Mouse (Mus musculus): ENCODE measurements at regions not wholly inside any gene's neighbourhood (a gene's known extent, or its start where the extent isn't known, plus 50 kb on each side); places are given as distances from the start of the nearest gene placed in this dataset.
"Not testable (repeated sequence)": the region's sequence is repeated elsewhere in the genome, so short reads cannot be mapped to it uniquely, and the experiment has no call there.

DNA sequence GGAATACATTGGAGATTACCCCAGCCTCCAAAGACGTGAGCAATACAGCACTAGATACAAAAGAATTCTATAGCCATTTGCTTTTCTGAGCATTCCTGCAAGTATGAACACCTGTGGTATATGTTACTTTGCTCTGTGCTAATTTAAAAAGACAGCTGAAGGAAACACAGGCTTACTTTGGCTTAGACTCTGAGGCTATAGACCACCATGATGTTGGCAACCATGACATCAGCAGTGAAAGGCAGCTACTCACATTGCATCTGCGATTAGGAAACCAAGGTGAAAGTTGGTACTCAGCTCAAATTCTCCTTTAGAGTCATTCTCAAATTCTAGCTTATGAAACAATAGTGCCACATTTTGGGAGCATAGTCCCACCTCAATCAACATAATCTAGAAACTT lies 451.4 kb upstream of the Tbl1xr1 start:
- no peak for DNase-seq (ENCODE audit: low read depth)

DNA sequence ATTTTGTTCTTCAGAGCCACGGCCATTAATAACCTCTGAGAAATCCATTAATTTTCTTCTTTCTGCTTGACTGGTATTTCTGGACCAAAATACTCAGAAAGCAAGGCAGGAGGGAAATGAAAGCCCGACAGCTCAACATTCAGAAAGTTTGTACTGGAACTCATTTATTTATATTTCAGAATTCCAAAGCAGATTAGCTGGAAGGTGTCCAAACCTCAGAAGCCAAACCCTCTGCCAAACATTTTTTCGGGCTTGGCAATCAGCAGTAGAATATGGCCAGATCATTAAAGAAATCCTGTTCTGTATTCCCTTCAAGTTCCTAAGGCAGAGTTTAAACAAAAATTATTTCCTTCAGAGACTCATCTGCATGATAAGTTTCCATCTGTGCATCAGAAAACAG lies 450.4 kb upstream of the Tbl1xr1 start:
- DNase-seq (ENCODE audit: low read depth), result no peak

DNA sequence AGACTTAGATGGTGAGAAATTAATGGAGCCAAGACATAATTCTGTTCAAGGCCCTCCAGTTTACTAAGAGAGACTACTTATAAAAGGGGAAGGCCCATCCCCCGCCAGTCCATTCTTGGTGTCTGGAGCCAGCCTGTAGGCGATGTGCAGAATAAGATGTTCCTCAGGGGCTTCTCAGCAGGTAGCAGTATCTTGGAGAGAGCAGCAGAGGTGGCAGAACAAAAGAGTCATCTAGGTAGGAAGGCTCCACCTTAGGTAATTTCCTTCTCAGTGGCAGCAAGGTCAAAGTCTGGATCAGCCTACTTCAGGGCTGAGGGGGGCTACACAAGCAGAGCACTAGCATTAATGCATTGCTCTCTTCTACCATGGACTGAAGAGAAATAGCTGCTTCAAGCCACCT lies 449.4 kb upstream of the Tbl1xr1 start:
- DNase-seq (ENCODE audit: low read depth), result not testable (repeated sequence)

DNA sequence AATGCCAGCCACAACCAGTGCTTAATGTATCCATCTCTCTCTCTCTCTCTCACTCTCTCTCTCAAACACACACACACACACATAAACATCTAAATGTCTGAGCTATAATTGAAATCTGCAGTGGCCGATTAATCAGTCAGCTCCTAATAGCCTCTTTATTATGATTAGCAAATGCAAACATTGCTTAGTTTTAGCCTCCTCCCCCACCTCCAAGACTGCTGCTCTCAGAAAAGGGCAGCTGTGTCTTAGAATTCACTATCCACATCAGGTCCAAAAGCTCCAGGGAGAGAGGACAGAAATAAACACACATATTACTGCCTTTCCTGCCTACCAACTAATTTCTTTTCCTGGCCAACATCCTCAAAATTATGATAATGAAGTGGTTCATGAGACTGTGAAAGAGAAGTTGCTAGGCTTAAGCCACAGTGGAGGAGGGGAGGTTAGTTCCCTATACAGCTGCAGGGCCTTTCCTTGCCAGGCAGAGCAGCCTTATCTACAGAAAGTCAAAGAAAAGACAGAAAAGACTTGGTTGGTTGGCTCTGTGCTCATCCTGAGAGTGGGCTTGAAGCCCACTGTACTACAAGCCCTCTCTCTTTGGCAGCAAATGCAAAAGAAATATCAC lies 442.7 kb upstream of the Tbl1xr1 start:
- DNase-seq (ENCODE audit: low read depth), result no peak

DNA sequence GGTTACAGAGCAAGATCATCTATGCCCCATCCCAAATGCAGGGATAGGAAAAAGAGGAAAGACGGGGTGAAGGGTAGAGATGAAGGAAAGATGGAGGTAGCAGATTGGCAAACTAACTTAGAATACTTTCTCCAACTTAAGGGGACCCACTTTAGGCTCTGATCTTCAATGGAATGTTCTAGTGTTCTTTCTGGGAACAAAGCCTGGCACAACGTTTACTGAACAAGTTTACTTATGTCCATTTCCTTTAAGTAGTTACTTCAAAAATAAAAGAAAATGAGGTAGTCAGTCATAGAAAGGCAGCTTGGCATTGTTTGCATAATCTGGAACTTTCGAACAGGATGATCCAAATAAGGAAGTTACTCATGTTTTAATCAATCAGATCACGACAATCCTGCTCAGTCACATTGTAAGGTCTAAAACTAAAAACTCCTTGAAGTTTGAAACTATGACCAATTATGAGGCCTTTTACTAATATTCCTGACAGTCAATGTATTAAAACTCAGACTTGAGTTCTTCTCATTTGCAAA lies 441.7 kb upstream of the Tbl1xr1 start:
- no peak for DNase-seq (ENCODE audit: low read depth)

DNA sequence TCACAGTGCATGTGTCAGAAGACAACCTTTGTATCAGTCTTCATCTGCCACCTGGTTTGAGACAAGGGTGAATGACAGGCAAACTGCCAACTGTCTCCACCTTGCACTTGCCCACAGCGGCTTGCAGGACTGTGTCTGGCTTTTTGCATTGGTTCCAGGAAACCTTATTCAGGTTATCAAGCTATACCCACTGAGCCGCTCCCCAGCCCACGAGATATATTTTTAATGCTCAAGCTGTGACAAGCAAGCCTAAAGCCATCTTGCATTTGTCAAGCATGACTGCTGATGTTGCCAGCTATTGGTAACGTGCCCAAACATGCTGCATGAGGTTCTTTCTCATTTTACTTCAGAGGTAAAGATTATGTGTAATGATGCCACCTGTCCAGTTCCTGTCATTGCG lies 437.6 kb upstream of the Tbl1xr1 start:
- no peak for DNase-seq (ENCODE audit: low read depth)

DNA sequence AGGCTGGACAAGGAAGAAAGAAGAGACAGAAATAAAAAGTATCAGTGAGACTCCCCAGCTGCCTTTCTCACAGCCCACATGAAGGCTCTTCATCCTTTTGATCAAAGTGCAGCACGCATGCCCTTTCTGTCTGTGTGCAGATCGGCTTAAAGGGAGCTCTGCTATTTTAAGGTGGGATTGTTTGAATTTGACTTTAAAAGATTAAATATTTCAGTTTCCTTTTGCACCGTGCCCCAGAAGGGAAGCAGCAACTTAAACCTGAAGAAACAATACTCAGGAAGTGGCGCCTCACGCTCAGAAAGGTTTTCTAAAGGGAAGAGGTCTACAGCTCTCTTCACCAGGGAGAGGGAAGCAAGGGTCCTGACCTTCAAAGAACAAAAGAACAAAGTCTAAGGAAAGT lies 436.9 kb upstream of the Tbl1xr1 start:
- DNase-seq (ENCODE audit: low read depth), result no peak

DNA sequence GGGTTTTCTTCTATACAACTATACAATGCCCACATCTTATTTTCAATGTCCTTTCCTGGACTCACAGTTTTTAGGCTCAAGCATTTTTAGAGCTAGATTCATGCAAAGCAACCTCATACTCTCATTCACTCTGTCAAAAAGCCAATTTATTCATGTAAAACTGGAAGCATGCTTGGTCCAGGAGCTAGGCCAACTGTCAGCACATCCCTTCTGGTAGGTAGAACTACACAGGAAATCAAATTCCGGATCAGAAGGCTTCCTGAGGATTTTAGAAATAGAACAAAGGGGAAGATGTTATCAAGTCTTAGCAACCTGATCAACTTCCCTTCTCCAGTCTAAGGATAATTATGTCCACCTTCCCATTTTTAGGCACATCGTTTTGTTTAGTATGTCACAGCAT lies 432.4 kb upstream of the Tbl1xr1 start:
- DNase-seq (ENCODE audit: low read depth), result no peak

DNA sequence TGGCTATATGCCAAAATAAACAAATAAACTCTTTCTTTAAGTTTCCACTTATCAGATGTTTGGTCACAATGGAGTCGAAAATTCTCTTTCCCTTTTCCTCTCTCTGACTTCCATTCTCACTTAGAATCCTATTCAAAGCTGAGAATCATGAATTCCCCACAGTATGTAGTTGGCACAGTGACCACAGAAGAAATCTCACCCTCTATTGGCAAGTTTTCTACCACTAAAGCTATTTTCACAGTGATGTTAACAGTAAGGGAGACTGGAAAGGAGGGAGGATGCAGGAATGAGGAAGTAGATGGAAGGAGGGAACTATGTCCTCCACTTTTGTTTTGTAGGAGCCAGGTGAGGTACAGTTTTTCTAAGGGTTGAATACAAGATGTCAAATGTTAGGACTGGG lies 431.2 kb upstream of the Tbl1xr1 start:
- DNase-seq (ENCODE audit: low read depth), result no peak

DNA sequence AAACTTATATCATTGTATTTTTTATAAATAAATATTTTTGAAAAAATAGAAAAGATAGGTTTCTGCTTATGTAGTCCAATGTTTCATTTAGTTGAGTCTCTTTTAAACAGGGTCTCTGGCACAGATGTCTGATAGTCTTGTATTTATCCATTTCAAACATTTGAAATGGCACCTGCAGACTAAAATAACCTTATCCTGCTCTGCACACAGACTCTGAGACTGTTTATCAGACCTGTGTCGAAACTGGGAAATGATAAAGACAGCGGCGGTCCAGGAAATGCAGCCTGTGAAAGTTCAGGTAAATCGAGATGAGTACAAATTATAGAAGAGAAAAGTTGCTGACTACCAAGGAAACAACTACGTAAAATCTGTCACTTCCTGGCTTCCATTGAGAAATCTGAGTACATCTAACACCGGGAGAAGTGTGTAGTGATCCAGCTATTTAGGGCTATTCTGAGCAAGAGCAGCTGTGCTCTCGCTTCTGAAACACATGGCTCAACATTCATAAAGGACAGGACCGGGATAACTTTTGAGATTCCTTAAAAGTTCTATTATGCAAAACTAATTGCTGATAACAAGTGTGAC lies 426.5 kb upstream of the Tbl1xr1 start:
- no peak for DNase-seq (ENCODE audit: low read depth)

DNA sequence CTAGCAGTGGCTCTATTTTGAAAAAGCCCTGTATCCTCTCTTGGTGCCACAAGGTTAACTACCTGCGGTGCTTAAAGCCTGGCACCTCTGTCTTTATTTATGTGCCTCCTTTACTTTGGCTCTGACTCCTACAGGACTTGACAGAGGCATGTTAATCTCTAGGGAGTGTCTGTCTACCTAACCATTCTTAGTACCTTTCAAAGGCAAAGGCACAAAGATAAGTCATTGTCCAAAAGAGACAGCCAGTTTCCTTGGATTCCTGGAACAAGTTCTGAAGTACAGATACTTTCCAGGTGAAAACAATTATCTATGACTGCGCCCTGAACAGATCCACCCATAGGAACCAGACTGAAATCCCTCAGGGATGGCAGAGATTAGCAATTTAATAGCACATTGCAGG lies 421.2 kb upstream of the Tbl1xr1 start:
- DNase-seq (ENCODE audit: low read depth), result no peak

DNA sequence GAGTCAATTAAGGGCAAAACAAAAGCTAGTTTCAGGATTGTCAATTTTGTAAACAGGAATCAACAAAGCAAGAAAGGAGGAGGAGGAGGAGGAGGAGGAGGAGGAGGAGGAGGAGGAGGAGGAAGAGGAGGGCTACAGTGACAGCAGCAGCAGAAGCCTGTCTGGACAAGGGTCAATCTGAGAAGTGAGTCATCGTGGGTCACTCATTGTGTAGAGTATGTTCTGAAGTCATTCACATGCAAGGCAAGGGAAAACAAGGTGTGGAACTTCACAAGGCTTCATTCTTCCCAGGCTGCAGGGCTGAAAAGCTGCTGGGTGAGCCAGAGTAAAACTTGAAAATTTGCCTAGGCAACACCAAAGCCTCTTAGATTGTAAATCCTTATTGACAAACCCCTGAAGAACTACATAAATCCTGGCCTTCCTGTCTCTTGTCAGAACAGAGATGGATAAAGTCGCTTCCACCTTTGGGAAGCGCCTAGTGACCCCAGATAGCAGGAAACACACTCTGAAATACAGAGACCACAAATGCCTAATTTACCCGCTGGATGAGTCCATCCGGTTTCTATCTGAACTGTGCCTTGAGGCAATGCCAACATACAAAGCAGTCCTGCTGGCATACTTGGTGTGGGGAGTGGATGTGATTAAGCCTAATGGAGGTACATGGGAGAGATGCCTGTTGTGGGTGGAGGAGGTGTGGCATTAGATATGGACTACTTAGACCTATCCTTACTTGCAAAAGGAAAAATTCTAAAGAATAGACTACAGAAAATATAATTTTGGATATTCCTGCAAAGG lies 408.9 kb upstream of the Tbl1xr1 start:
- DNase-seq (ENCODE audit: low read depth), result no peak

DNA sequence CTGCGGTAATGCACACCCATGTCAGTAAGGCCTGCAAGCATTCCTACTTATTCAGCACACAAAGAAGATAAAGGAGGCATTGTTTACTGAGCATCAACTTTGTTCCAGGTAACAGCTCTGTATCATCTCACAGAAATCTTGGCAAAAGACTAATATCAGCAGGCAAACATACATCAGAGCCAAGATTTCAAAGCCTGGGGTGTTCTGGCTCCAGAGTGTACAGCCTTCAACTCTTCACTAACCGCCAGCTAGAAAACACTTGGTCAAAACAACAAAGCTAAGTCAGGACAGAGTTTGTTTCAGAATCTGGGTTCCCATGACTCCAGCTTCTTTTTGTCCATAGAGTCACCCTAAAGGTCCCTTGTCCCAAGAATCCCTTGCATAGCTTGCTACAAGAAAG lies 404.6 kb upstream of the Tbl1xr1 start:
- no peak for DNase-seq (ENCODE audit: low read depth)

DNA sequence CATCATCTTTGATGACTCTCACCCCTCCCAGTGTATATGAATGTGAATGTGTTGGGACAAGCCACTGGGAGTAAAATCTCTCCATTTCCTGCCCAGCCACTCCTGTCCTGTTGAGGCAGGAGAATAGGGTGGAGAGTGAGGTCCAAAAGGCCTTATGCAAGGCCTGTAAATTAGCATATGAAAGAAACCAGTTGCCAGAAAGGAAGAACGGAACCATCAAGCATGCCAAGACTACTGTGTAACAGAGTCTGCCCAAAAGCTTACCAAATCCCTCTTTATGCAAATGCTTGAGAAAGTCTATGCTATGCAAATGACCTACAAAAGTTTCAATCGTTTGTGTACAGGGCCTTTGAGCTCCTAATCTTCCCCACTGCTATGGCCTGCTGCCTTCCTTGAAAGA lies 404.0 kb upstream of the Tbl1xr1 start:
- no peak for DNase-seq (ENCODE audit: low read depth)

DNA sequence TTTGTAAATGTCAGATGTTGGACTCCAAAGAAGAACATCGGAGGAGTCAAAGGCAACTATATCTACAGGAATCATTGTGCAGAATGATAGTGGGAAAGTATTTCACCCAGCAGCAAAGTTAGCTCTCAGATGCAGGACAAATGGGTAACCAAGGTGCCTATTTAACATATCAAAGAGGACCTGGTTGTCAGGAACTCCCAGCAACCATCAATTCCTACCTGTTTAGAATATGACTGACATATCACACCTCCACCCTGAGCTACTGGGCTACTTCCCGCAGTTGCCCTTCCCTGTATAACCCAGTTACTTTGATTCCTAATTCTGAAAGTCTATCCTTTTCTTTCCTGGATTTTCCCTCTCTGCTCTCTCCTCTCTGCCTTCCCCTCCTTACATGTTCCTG lies 403.0 kb upstream of the Tbl1xr1 start:
- DNase-seq (ENCODE audit: low read depth), result no peak

DNA sequence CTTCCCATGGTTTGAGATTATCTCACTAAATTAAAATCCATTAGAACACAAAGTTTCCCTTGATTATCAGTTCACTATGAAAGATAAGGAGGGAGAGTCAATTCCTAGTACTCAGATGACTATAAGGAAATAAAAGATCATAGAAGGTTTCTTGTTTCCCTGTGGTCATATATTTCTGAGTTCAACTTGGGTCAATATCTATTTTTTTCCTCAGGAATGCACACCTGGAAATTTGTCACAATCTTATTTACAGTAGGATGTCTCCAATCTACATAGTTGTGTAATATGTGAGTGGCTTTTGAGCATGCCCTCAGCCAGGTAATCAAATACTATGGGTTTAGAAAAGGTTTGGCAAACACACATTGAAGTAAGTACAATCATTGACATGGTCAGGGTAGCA lies 398.2 kb upstream of the Tbl1xr1 start:
- DNase-seq (ENCODE audit: low read depth), result no peak

DNA sequence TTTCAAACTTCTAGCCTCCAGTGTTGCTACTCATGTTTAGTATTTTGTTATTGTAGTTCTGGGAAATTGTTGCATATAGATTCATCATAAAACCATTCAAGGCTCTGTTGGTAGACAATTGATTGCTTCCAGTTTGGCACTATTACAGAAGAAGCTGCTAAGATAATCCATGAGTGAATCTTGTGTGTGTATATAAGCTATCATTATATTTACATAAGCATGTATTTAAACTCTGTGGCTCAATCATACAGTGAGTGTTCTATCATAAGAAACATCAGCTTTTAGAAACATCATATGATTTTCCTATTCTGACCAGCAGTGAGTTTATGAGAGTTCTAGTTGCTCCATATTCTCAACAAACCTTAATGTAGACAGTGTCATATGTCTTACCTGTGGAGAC lies 397.7 kb upstream of the Tbl1xr1 start:
- DNase-seq (ENCODE audit: low read depth), result no peak

DNA sequence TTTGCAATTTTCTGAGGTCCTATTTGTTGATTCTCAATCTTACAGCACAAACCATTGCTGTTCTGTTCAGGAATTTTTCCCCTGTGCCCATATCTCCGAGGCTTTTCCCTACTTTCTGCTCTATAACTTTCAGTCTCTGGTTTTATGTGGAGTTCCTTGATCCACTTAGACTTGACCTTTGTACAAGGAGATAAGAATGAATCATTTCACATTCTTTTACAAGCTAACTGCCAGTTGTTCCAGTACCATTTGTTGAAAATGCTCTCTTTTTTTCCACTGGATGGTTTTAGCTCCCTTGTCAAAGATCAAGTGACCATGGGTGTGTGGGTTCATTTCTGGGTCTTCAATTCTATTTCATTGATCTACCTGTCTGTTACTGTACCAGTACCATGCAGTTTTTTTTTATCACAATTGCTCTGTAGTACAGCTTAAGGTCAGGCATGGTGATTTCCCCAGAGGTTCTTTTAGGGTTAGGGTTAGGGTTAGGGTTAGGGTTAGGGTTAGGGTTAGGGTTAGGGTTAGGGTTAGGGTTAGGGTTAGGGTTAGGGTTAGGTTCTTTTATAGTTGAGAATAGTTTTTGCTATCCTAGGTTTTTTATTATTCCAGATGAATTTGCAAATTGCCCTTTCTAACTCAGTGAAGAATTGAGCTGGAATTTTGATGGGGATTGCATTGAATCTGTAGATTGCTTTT lies 378.3 kb upstream of the Tbl1xr1 start:
- not testable (repeated sequence) for DNase-seq (ENCODE audit: low read depth)

DNA sequence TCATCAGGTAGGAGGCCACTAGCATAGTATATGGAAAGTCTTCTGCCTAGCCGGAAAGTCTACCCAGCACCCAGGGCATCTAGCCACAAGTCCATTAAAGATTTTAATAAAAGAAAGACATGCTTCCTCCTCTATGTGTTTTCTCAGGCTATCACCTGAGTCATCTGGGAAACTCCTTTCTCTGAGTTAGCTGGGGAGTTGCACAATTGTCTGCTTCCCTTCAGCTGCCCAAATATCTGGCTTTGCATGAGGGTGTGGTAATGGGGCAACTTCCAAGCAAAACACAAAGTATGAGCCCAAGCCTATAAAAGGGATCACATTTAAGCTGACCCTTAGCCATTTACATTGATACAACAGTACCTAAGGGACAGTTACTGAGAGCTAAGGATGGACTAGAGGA lies 376.9 kb upstream of the Tbl1xr1 start:
- no peak for DNase-seq (ENCODE audit: low read depth)

DNA sequence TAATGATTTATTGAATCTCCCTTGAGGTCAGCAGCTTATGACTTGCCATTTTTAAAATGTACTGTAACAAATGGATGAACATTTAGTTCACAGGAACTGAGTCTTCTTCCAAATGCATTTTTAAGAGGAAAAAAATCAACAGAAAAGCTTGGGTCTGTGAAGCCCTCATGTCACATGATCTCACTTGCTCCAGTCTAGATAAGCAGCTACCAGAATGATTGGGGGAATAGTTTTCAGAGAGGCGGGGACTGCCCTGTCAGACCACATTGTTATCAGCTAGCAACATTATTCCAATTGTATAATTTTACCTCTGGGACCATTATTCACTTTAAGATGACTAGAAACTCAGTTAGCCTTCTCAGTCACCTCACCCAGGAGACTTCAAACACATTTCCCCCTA lies 376.1 kb upstream of the Tbl1xr1 start:
- no peak for DNase-seq (ENCODE audit: low read depth)

DNA sequence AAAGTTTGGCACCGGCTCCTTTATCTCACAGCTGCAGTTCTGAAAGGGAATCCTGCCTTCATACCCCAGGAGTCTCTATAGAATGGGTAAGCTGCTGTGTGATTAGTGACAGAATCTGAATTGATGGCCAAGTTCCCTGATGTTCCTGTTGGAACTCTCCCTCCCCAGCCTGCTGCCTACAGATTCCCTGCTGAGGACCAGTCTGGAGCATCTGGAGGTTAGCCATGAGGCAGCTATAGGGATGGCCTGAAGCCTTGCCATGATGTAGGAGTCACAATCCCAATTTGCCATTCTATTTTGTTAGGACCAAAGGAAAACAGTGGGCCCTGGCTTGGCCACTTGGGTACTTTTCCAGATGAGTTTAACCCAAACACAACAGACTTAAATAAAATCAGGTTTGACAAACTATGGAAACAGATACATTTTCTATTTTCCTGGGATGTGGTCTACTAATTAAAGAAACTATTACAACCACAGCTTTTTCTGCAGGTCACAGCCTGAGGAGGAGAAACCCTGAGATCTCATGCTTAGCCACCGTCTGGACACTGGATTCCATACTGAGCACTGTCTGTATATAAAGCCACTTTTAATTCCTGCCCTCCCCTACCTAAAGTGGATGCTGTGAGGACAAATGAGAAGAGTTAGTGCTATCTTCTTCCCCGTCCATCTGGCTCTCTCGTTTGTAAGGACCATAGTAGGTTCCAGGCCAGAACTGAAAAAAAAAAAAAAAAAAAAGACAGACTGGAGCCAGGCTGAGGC lies 349.5 kb upstream of the Tbl1xr1 start:
- DNase-seq (ENCODE audit: low read depth), result no peak

DNA sequence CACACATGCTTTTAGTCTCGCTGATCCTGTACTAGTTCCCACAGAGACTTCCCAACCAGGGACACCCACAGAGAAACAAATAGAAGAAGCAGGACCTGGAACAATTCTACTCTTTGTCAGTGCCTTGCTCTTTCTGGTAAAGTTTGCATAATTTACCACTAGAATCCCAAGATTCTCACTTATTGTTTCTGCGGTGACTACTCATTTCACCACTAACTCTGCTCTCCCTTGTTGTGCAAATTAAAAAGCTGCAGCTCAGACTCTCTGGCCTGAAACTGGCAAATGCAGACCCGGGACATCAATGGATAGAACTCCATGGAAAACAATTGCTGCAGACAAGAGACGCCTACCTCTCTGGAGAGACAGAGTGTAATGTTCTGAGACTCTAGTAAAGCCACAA lies 348.4 kb upstream of the Tbl1xr1 start:
- no peak for DNase-seq (ENCODE audit: low read depth)
